Mouse (Mus musculus): ENCODE measurements at regions not wholly inside any gene's neighbourhood (a gene's known extent, or its start where the extent isn't known, plus 50 kb on each side); places are given as distances from the start of the nearest gene placed in this dataset.

DNA sequence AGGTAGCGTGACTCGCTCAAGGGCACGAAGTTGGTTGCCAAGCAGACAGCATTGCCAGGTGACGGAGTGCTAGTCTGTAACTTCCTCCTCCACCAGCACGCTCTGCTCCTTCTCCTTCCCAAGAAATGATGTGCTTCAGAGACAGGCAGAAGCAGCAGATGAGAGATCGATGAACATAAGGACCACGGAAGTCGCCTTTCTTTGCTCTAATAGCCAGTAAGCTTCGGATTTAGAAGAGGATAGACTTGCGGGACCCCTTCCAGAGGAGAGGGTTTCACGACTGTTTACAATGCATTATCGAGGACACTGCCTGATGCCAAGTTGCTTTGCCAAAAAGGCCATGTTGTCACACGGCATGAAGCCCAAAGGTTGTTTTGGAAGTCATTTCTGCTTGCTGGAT lies 199.2 kb downstream of the Spry2 start:
- Histone ChIP-seq H3K27me3 (ENCODE audit: insufficient read depth, low read length) (no peaks in the 10 kb centered on the region), H3K4me3 (replicated peaks; ENCODE audit: low read length) (no peak overlapping the region), H3K9me3 (ENCODE audit: low read length) (no peaks in the 10 kb centered on the region), H3K36me3 (ENCODE audit: insufficient read depth, low read length) (no peaks in the 10 kb centered on the region), H3K4me1 (replicated peaks; ENCODE audit: low read depth, low read length) (no peaks in the 10 kb centered on the region)
- no peak for TF ChIP-seq CTCF (conservative IDR thresholded peaks at IDR 0.05; ENCODE audit: low read length)
- TF ChIP-seq POU5F1 (IDR thresholded peaks at IDR 0.05; ENCODE audit: borderline replicate concordance, low read length) = no peak

DNA sequence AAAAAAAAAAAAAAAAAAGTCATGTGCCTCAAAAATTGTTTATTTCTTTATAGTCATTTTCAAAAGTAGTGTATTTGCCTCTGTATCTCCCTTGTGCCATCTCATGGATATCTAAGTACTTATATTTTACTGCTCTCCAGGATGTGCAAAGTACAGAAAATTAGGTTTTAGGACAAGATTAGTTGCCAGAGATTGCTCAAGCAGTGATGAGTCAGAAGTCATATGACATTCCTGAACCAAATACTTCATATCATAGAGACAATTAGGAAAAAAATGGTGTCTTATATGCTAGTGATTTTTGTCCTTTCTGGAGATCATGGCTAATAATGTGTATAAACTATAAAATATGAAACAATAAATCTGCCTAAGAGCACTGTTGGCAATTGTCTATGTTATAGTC lies 201.7 kb downstream of the Spry2 start:
- H3K27me3 ChIP-seq (ENCODE audit: insufficient read depth, low read length) = no peaks in the 10 kb centered on the region
- TF ChIP-seq NANOG (IDR thresholded peaks at IDR 0.05; ENCODE audit: borderline replicate concordance, low read length) (no peak), CTCF (conservative IDR thresholded peaks at IDR 0.05; ENCODE audit: low read length) (no peak), POU5F1 (IDR thresholded peaks at IDR 0.05; ENCODE audit: borderline replicate concordance, low read length) (no peak)
- no peak overlapping the region for H3K4me3 ChIP-seq (replicated peaks; ENCODE audit: low read length)

DNA sequence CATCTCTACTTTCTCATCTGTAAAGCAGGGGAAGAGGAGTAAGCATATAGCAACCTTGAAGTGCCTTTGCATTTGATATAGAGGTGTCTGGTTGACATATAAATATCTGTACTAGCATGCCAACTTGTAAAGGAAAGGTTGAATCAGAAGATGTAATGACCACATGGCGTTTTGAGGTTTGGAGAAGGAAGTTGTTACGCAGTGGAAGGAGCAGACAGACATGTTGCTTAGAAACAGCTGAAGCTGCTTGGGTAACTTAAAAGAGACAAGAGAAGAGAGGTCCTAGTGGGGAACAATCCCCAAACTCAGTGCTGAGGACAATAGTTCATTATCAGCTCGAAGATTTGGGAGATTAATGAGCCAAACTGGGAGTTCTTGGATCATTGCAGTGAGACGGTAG lies 202.9 kb downstream of the Spry2 start:
- Histone ChIP-seq H3K36me3 (ENCODE audit: insufficient read depth, low read length) (no peaks in the 10 kb centered on the region), H3K27me3 (ENCODE audit: insufficient read depth, low read length) (no peaks in the 10 kb centered on the region), H3K9me3 (ENCODE audit: low read length) (no peaks in the 10 kb centered on the region), H3K4me1 (replicated peaks; ENCODE audit: low read depth, low read length) (no peaks in the 10 kb centered on the region), H3K4me3 (replicated peaks; ENCODE audit: low read length) (no peak overlapping the region)
- TF ChIP-seq CTCF (conservative IDR thresholded peaks at IDR 0.05; ENCODE audit: low read length) = no peak
- no peak for TF ChIP-seq NANOG (IDR thresholded peaks at IDR 0.05; ENCODE audit: borderline replicate concordance, low read length)
- TF ChIP-seq POU5F1 (IDR thresholded peaks at IDR 0.05; ENCODE audit: borderline replicate concordance, low read length) = no peak

More for the DNA sequence above, 201.7 kb downstream of the Spry2 start:
- H3K9me3 ChIP-seq (ENCODE audit: low read length) = no peaks in the 10 kb centered on the region
- no peaks in the 10 kb centered on the region for H3K4me1 ChIP-seq (replicated peaks; ENCODE audit: low read depth, low read length)
- H3K36me3 ChIP-seq (ENCODE audit: insufficient read depth, low read length) = no peaks in the 10 kb centered on the region

DNA sequence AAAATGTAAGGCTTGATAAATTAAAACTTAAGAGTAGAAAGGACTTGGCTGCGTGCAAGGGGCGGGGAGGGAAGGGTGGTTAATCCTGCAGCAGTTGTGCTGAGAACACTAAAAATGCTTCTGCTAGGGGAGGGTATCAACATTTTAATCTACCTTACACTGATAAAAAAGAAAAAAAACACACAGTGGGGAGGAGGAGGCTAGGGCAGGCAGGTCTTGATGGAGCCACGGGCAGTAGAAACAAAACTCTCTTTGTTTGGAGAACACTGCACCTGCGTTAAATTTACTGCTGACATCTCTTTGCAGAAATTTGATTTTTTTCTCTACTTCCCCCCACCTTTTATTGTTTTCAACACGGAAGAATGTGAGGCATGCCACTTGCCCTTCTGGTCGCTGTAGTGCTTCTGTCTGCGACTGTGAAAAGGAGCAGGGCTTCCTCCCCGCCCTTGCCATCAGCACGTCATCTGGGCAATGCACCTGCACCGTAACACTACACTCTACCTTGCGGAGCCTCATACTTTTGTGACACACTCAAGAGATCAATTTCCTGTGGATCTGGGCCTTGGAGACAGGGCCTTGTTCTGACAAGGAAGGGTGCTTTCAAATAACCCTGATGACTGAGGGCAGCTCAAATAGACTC lies 211.7 kb downstream of the Spry2 start:
- H3K4me1 ChIP-seq (replicated peaks; ENCODE audit: low read depth, low read length) = peaks cover 8% of the 10 kb centered on the region
- peaks cover 3% of the 10 kb centered on the region; the same call in 1 of the 2 replicates for H3K27me3 ChIP-seq (ENCODE audit: insufficient read depth, low read length)
- no peaks in the 10 kb centered on the region for H3K9me3 ChIP-seq (ENCODE audit: low read length)
- TF ChIP-seq CTCF (conservative IDR thresholded peaks at IDR 0.05; ENCODE audit: low read length) = no peak
- no peak for TF ChIP-seq NANOG (IDR thresholded peaks at IDR 0.05; ENCODE audit: borderline replicate concordance, low read length)
- TF ChIP-seq POU5F1 (IDR thresholded peaks at IDR 0.05; ENCODE audit: borderline replicate concordance, low read length) = no peak
- H3K4me3 ChIP-seq (replicated peaks; ENCODE audit: low read length) = no peak overlapping the region
- no peaks in the 10 kb centered on the region for H3K36me3 ChIP-seq (ENCODE audit: insufficient read depth, low read length)

DNA sequence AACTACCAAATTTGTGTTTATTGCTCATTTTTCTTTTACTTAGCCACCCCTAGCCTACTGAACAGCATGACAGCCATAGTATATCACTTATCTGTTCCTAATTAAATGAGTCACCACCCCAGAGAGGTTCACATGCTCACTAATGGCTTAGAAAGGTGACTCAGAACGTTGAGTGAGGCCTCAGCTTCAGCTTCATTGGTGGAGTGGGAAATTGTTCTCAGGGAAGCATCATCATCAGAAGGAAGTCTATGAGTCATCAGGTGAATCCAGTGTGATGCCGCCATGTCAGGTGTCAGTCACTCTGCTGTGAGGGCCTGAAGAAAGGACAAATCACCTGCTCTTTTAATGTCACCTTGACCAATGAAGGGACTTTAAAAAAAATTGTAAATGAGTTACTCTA lies 212.3 kb downstream of the Spry2 start:
- no peak for TF ChIP-seq CTCF (conservative IDR thresholded peaks at IDR 0.05; ENCODE audit: low read length)
- no peak for TF ChIP-seq NANOG (IDR thresholded peaks at IDR 0.05; ENCODE audit: borderline replicate concordance, low read length)
- TF ChIP-seq POU5F1 (IDR thresholded peaks at IDR 0.05; ENCODE audit: borderline replicate concordance, low read length) = no peak
- H3K9me3 ChIP-seq (ENCODE audit: low read length) = no peaks in the 10 kb centered on the region
- H3K4me1 ChIP-seq (replicated peaks; ENCODE audit: low read depth, low read length) = peaks cover 8% of the 10 kb centered on the region
- no peak overlapping the region for H3K4me3 ChIP-seq (replicated peaks; ENCODE audit: low read length)
- no peaks in the 10 kb centered on the region for H3K36me3 ChIP-seq (ENCODE audit: insufficient read depth, low read length)
- peaks cover 3% of the 10 kb centered on the region; the same call in 1 of the 2 replicates for H3K27me3 ChIP-seq (ENCODE audit: insufficient read depth, low read length)

DNA sequence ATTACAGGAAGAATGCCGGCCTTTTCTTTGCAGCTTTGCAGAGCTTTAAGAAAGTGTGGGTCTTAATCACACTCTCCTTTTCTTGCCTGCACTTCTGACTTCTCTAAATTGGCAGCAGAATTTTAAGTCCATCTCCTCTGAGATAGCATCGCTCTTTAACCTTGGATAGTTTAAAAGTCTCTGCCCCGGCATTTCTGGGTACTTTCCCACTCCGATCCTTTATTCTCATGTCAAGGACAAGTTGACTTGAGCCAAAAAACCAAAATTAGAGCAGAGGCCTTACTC lies 220.0 kb downstream of the Spry2 start:
- Histone ChIP-seq H3K4me1 (replicated peaks; ENCODE audit: low read depth, low read length) (peaks cover 6% of the 10 kb centered on the region), H3K9me3 (ENCODE audit: low read length) (no peaks in the 10 kb centered on the region), H3K4me3 (replicated peaks; ENCODE audit: low read length) (no peak overlapping the region), H3K27me3 (ENCODE audit: insufficient read depth, low read length) (no peaks in the 10 kb centered on the region), H3K36me3 (ENCODE audit: insufficient read depth, low read length) (no peaks in the 10 kb centered on the region)
- TF ChIP-seq NANOG (IDR thresholded peaks at IDR 0.05; ENCODE audit: borderline replicate concordance, low read length) (no peak), CTCF (conservative IDR thresholded peaks at IDR 0.05; ENCODE audit: low read length) (no peak), POU5F1 (IDR thresholded peaks at IDR 0.05; ENCODE audit: borderline replicate concordance, low read length) (no peak)

DNA sequence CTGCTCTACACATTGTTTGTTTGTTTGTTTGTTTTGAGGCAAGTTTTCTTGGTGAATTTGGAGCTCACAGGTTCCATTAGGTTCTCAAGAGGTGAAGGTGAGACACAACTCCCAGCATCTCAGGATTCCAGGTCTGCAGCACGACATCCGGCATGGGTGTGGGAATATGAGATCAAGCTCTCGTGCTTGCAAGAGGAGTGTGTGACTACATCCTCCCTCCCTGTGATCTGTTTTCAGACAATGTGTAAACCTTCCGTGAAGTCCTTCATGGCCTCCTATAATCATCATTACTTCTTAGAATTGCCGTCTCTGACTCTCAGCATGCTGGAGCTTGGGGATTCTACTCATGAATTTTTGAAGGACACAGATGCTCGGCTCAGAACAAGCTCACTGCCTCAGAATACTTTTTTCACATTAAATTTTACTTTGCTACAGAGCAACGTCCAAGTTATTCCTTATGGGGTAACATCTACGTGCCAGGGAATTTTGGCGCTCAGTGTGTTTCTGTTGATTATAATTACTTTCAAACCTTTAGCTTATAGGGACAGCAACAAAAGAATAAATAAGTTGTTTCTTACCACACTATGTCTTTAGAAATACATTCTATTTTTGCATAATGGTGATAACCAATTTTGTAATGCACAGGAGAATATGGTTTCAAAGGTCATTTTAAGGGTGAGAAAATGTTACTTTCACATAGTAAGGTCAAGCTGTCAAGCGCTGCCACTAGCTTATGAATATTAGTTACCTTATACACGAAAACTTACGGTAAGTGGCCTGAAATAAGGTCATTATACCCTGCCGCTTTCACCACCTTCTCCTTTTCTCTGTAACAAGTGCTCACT lies 220.6 kb downstream of the Spry2 start:
- Histone ChIP-seq H3K9me3 (ENCODE audit: low read length) (peaks cover 4% of the 10 kb centered on the region), H3K36me3 (ENCODE audit: insufficient read depth, low read length) (no peaks in the 10 kb centered on the region), H3K4me3 (replicated peaks; ENCODE audit: low read length) (no peak overlapping the region), H3K27me3 (ENCODE audit: insufficient read depth, low read length) (no peaks in the 10 kb centered on the region), H3K4me1 (replicated peaks; ENCODE audit: low read depth, low read length) (peaks cover 6% of the 10 kb centered on the region)
- TF ChIP-seq POU5F1 (IDR thresholded peaks at IDR 0.05; ENCODE audit: borderline replicate concordance, low read length) (no peak), NANOG (IDR thresholded peaks at IDR 0.05; ENCODE audit: borderline replicate concordance, low read length) (no peak)

DNA sequence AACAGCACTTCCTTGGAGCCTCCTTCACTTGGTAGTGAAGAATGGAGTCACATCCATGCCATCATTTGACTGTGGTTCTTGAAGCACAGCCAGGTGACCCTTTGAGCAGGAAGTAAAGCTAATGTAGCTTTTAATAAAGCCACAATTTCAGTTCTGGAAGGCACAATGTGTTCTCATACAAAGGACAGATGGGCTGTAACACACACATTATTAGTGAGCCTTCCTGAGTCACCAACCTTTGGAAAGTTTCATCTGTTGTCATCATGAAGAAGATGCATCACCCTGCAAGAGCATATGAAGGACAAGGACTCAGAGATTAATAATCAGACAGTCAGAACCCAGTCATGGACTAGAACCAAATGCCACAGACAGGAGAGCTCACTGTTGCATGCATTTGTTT lies 221.6 kb downstream of the Spry2 start:
- Histone ChIP-seq H3K9me3 (ENCODE audit: low read length) (peaks cover 8% of the 10 kb centered on the region), H3K4me1 (replicated peaks; ENCODE audit: low read depth, low read length) (peaks cover 6% of the 10 kb centered on the region), H3K27me3 (ENCODE audit: insufficient read depth, low read length) (no peaks in the 10 kb centered on the region), H3K4me3 (replicated peaks; ENCODE audit: low read length) (no peak overlapping the region), H3K36me3 (ENCODE audit: insufficient read depth, low read length) (no peaks in the 10 kb centered on the region)
- TF ChIP-seq NANOG (IDR thresholded peaks at IDR 0.05; ENCODE audit: borderline replicate concordance, low read length) (no peak), CTCF (conservative IDR thresholded peaks at IDR 0.05; ENCODE audit: low read length) (no peak), POU5F1 (IDR thresholded peaks at IDR 0.05; ENCODE audit: borderline replicate concordance, low read length) (no peak)
